Mouse (Mus musculus): ENCODE measurements around the gene Bloc1s6.

The Bloc1s6 gene

GRCm38 (mm10) chr2:122737894-122738830, at the start of gene Bloc1s6:
TSS of gene Bloc1s6 (plus strand) at chr2:122738503.
- DNase-seq (ENCODE audit: low spot score in 2 of 2) = peak; percentile 81 to 86

DNA sequence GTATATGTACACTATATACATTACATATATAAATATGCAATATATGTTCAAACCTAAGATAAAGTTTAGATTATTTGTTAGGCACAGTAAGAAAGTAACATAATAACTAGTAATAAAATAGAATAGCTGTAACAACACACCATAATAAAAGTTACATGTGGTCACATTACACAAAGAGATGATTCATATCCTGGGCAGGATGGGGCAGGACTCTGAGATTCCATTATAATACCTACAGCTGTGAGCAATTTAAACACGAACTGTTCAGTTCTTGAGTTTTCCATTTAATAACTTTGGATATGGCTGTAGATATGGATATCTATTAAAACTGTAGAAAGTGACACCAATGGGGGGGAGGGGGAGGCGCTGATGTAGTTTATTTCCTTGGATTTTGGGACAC, 40.8 kb upstream of the Bloc1s6 start:
- no peak for DNase-seq (ENCODE audit: low spot score in 2 of 2)

GRCm38 (mm10) chr2:122701012-122701411, 37.3 kb upstream of the Bloc1s6 start:
- DNase-seq (ENCODE audit: low spot score in 2 of 2) = no peak

- no peak for DNase-seq (ENCODE audit: low spot score in 2 of 2)
These were observed 36.5 kb upstream of the Bloc1s6 start for GRCm38 (mm10) chr2:122701871-122702180.

DNA sequence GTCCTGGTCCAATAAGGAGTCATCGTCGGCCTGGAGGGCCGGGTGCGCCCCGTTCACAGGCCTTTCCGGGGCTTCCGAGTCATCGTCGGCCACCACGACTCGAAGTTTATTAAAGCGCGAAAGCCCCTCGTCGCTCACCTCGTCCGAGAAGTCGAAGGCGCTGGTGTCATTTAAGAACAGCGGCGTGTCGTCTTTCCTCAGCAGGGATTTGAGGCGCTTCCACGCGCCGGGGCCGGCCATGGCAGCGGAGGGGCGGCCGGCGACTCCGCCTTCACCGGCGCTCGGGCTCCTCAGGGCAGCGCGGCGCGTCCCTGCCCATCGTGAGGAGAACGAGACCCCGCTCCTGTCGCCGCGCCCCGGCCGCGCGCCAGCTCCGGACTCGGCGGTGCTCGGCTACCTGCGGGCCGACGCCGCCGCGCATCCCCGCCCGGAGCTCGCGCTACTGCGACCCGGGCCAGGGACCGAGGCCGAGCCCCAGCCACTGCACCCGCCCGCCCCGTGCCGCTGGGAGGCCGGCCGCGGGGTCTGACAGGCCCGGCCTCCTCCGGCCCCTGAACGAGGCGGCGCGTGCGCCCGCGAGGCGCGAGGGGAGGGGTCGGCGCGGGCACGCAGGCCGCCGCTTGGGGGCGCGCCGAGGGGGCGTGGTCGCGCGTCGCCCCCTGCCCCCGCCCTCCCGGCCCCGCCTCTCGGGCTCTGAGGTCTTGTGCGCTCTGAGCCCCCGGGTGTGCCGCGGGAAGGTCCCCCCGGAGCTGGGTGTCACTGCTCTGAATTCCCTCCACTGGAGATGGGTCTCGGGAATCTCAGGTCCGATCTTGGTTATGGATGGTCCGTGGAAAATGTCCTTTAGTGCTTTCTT, 35.9 kb upstream of the Bloc1s6 start, which contains the start of gene Slc30a4:
Slc30a4 (minus strand) TSS at position 483 of the 856 bp plus-strand sequence.
- DNase-seq (ENCODE audit: low spot score in 2 of 2) = peak; percentile 19 to 37

DNA sequence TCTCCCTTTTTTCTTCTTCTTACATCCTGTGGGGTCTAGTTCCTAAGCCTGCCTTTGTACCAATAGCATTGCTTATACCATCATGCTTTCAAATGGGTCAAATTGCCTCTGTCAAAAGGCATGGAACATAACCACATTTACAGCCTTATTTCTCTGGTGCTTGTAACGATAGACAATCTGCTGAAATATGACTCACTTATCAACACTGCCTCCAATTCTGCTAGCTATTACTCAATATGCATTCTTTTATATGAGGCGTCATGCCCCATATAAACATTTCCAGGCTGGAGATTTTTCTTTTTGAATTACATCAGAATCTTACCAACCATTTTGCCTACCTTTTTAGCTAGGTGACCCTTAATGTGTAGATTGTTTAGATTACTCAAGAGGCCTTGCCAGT, 33.7 kb upstream of the Bloc1s6 start:
- DNase-seq (ENCODE audit: low spot score in 2 of 2) = no peak

GRCm38 (mm10) chr2:122708080-122708479, 30.2 kb upstream of the Bloc1s6 start:
- DNase-seq (ENCODE audit: low spot score in 2 of 2) = no peak

- DNase-seq (ENCODE audit: low spot score in 2 of 2) = no peak
These were observed 29.1 kb upstream of the Bloc1s6 start for GRCm38 (mm10) chr2:122709156-122709555.

DNA sequence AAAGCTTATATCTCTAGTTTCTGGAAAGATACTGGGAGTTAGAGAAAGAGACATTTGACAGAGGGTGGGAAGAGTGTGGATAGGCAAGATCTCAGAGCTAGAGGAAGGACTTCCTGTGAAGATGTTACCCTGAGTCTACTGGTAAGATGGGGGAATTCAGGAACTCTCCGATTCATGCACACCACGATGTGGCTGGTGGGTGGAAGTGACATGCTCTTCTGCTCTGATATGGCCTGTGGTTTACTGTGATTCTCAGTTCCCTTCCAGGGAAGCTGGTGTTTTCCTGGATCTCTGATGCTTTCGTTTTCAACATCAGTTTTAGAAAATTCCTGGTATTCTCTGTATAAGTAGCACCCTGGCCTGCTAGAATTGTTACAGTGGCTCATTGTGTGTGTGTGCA, 26.4 kb upstream of the Bloc1s6 start:
- DNase-seq (ENCODE audit: low spot score in 2 of 2) = no peak

DNA sequence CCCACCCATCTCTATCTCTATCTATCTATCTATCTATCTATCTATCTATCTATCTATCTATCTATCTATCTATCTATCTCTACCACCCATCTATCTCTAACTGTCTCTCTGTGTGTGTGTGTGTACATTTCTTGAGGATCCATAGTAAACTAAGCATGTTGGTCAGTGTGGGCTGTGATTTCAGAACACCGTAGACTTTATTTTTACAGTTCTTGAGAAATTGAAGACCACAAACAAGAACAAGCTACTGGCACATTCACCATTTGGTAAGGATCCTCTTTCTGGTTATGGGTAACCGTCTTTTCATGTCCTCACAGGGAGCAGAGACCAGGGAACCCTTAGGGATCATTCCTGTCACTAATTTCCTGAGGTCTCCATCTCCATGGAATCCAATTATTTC, 25.5 kb upstream of the Bloc1s6 start:
- DNase-seq (ENCODE audit: low spot score in 2 of 2) = no peak

DNA sequence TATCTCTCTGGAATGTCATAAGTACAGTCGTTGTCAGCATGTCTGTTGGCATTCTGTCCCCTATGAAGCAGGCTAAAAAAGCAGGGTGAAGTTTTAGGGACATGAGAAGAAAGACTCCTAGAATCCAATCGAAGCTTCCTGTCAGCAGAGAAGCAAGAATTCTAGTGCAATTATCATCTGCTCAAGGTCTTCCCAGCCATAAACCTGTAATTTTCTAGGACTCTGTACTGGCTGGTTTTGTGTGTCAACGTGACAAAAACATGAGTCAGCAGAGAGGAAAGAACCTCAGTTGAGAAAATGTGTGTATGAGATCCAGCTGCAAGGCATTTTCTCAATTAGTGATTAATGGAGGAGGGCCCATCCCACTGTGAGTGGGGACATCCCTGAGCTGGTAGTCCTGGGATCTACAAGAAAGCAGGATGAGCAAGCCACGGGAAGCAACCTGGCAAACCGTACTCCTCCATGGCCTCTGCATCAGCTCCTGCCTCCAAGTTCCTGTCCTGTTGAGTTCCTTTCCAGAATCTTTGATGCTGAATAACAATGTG, 23.1 kb upstream of the Bloc1s6 start:
- DNase-seq (ENCODE audit: low spot score in 2 of 2) = no peak

DNA sequence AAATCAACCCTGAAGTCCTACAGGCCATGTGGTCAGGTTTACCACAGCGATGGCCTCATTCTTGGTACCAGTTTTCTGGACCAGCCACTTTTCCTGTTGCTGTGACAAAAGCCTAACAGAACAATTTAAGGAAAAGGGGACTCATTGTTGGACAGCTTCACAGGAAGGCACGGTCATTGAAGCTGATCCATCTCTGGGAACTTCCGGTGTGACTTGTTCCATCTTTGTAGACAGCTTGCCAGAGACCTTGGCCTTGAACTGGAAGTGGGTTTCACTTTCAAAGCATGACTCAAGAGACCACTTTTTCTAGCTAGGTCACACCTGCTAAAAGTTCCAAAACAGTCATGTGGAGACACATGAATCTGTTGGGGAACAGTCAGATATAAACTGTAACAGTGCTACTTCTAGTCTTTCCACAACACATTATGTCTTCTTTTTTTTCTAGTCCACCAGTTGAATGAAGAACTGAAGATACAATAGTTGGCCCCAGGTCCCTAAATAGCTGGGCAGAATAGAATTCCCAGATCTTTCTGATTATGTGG, 21.9 kb upstream of the Bloc1s6 start:
- no peak for DNase-seq (ENCODE audit: low spot score in 2 of 2)

- DNase-seq (ENCODE audit: low spot score in 2 of 2) = no peak
These were observed 19.1 kb upstream of the Bloc1s6 start for GRCm38 (mm10) chr2:122719232-122719631.

DNA sequence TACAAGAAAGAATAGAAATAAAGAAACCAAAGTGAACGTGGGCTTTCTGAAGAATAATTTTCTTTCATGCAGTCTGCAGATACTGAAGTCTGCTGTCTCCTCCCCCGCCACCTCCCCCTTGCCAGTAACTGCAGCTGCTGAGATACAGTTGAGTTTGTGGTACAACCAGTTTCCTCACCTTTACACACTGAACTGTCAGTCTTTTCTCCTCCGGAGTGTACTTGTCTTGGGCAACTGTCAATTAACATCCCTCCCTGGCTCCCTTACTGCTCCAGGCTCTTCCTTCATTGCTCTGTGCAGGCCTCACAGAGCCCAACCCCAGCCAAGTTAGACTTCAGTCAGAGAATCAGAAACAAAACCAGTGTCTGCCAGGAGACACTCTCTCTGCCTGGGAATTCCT, 17.7 kb upstream of the Bloc1s6 start:
- DNase-seq (ENCODE audit: low spot score in 2 of 2) = no peak

DNA sequence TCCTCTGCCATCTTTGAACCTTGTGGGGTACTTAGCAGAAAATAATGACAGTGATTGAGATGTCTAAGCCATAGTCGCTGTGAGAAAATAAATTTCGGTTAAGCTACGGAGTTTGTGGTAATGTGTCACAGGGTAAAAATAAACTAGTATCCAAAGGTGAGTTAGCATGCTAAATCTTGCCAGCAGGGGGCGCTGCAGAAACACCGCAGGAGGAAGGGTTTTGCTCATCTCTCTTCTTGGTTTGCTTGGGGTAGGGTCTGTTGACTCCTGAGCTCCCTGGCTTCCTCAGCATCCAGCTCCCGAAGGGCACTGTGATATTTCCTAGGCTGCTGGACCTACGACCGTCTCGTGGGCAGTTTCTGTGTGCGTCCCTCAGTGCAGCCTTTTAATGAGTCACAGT, 12.7 kb upstream of the Bloc1s6 start:
- DNase-seq (ENCODE audit: low spot score in 2 of 2) = peak; percentile 28 to 49

GRCm38 (mm10) chr2:122731456-122731855, 6.8 kb upstream of the Bloc1s6 start:
- DNase-seq (ENCODE audit: low spot score in 2 of 2) = no peak

DNA sequence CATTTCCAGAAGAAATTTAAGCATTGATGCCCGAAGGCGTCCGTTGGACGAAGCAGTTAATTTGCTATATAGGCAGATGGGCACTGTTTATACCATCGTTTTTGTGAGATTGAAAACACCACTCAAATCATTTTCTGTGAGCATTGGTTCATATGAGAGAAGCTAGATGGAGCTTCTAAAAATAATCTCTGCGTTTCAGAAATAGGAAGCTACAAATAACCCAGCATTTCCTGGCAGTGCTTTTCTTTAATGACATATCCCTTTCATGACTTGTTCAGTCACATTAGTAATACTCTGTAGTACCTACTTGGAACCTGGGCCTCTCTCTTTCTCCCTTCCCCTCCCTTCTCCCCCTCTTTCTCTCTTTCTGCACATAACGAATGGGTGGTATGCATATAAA, 720 bp downstream of the Bloc1s6 start:
- no peak for DNase-seq (ENCODE audit: low spot score in 2 of 2)

GRCm38 (mm10) chr2:122746461-122746860, 8.2 kb downstream of the Bloc1s6 start:
- DNase-seq (ENCODE audit: low spot score in 2 of 2) = no peak

GRCm38 (mm10) chr2:122753739-122754343, 15.5 kb downstream of the Bloc1s6 start:
- DNase-seq (ENCODE audit: low spot score in 2 of 2) = peak; percentile 53 to 63

DNA sequence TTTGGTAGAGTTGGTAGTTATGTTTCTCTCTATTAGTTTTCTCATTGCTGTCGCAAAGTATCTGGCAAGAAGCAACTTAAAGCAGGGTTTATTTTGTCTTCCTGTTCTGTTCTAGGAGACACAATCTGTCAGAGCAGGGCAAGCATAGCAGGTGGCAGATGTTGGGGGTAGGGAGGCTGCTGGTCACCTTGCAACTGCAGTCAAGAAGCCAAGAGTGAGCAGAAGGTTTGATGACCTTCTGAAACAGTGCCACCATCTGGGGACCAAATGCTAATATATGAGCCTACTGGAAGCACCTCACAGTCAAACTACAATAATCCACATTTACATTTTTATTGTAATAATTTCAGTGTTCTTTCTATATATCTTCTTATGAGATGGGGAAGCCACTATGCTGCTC, 21.5 kb downstream of the Bloc1s6 start:
- DNase-seq (ENCODE audit: low spot score in 2 of 2) = no peak

DNA sequence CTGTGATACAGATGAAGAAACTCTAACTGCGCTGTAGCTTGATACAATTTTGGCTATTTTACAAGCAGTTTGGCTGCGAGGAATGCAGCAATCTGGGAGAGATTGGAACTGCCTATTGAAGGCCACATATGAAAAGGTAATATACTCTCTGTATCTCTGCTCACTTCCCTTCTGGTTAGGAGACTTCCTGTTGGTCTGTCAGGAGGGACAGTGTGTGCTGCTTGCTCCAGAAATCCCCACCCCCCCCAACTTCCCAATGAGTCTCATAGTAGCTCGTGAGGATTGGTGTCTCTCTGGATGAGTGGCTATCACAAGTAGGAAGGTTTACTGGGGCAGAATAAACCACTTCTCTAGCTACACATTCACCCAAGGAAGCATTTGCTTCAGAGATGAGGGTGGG, 24.7 kb downstream of the Bloc1s6 start:
- no peak for DNase-seq (ENCODE audit: low spot score in 2 of 2)

GRCm38 (mm10) chr2:122764526-122764925, 26.2 kb downstream of the Bloc1s6 start:
- DNase-seq (ENCODE audit: low spot score in 2 of 2) = no peak

Measured in natural killer cell, adult 2 months (primary cell).